In the genomic region with DNA sequence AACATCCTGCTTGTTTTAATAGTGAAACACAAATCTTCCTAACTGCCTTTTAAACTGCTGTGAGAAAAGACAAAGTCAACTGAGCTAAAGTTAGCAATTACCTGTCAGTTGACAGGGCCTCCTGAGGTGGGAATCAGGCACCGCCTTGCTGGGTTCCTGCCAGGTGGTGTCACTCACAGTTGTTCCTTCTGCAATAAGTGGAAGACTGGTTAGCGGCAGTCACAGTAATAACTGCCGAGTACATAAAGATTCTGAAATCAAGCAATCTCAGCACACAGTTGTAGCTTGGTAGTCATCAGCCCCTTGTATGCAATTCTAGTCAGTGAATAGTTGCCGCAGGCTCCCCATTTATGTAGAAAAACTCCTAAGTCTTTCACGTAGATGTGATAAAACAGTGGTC, we compare ENCODE assay signal across 22 mouse cellular contexts. TPM values are rescaled to one million over a fixed set of nuclear protein-coding genes. Genes with fewer than 3 reads are reported as not detected.
DNase-seq lines count a peak whose midpoint lies in the region; ATAC-seq and TF ChIP-seq lines count a peak whose summit lies in the region.
"Had no signal": no experiment of that assay in that cellular context is flagged by ENCODE, and none has a peak within 500 bp of the region (broad histone marks: within the 10 kb centered on the region; RNA-seq: fewer than 3 reads in every experiment).

No protein-coding gene starts in this region.

- no peak overlapping the region for H3K9ac ChIP-seq in liver, postnatal 0 days (replicated peaks)
- H3K9ac ChIP-seq: embryonic facial prominence, embryonic 13.5 days; limb, embryonic 12.5 days; midbrain, embryonic 12.5 days; neural tube, embryonic 15.5 days had no signal

- 0 out of 2 replicates have a peak, but pooled peaks cover 4% of the 10 kb centered on the region for H3K4me1 ChIP-seq in liver, postnatal 0 days (ENCODE audit: insufficient read depth)
- H3K4me1 ChIP-seq: embryonic facial prominence, embryonic 13.5 days; hindbrain, embryonic 10.5 days; limb, embryonic 12.5 days; midbrain, embryonic 12.5 days; neural tube, embryonic 15.5 days had no signal

- peak; percentile 16 for DNase-seq in gastrocnemius, adult 2 months
- DNase-seq in gastrocnemius, adult 8-10 months (ENCODE audit: low spot score in 2 of 2): no peak
- DNase-seq in lung, postnatal 36 days: peak; percentile 10
- no peak for DNase-seq in lung, postnatal 10 days
- peak; percentile 48 for DNase-seq in brain, embryonic 14.5 days (ENCODE audit: low read depth)
- peak; percentile 11 for DNase-seq in large intestine, adult 2 months (ENCODE audit: low read depth, low spot score)
- DNase-seq in ovary, adult 18-20 months (ENCODE audit: low spot score): no peak
- DNase-seq in liver, postnatal 0 days: no peak
- DNase-seq: cerebellum, adult 11-12 months; cerebellum, postnatal 25 days; embryo, embryonic 11 days; kidney, adult 9 months had no signal

- 47% methylated on average over 5 of the region's 5 CpGs for WGBS in large intestine, adult 2 months
- 77% methylated on average over 5 of the region's 5 CpGs for WGBS in liver, postnatal 0 days (ENCODE audit: insufficient replicate concordance)

- no peak for TF ChIP-seq CTCF in gastrocnemius, adult 2 months (IDR thresholded peaks at IDR 0.05)
- TF ChIP-seq CTCF in brain, embryonic 14.5 days (IDR thresholded peaks at IDR 0.05; ENCODE audit: borderline replicate concordance, extremely low read depth, insufficient read depth, insufficient read length): no peak
- TF ChIP-seq CTCF in liver, postnatal 0 days (IDR thresholded peaks at IDR 0.05; ENCODE audit: low read depth): no peak

- no peak overlapping the region for H3K4me2 ChIP-seq in liver, postnatal 0 days (ENCODE audit: low read depth, low read length)
- H3K4me2 ChIP-seq: embryonic facial prominence, embryonic 13.5 days; heart, embryonic 11.5 days; limb, embryonic 12.5 days; liver, embryonic 11.5 days; midbrain, embryonic 12.5 days; neural tube, embryonic 15.5 days had no signal

- H3K27me3 ChIP-seq in liver, postnatal 0 days (ENCODE audit: insufficient read depth, low read length): no peaks in the 10 kb centered on the region
- H3K27me3 ChIP-seq: embryonic facial prominence, embryonic 13.5 days; limb, embryonic 12.5 days; midbrain, embryonic 12.5 days; neural tube, embryonic 15.5 days had no signal

- H3K9me3 ChIP-seq in liver, postnatal 0 days (ENCODE audit: low read length): no peaks in the 10 kb centered on the region
- H3K9me3 ChIP-seq: embryonic facial prominence, embryonic 13.5 days; hindbrain, embryonic 10.5 days; limb, embryonic 12.5 days; midbrain, embryonic 12.5 days; neural tube, embryonic 15.5 days had no signal

- no peak overlapping the region for H3K27ac ChIP-seq in gastrocnemius, adult 2 months
- no peak overlapping the region for H3K27ac ChIP-seq in liver, postnatal 0 days (ENCODE audit: low read depth)
- H3K27ac ChIP-seq: embryonic facial prominence, embryonic 13.5 days; hindbrain, embryonic 10.5 days; limb, embryonic 12.5 days; midbrain, embryonic 12.5 days; neural tube, embryonic 15.5 days had no signal

- no peak for TF ChIP-seq POLR2A in brain, embryonic 14.5 days (IDR thresholded peaks at IDR 0.05; ENCODE audit: borderline replicate concordance, extremely low read depth, insufficient read depth, insufficient read length, poor library complexity, severe bottlenecking)

- H3K4me3 ChIP-seq in gastrocnemius, adult 2 months: no peak overlapping the region
- H3K4me3 ChIP-seq in liver, postnatal 0 days (ENCODE audit: low read depth, low read length): no peak overlapping the region
- H3K4me3 ChIP-seq: embryonic facial prominence, embryonic 13.5 days; erythroblast, embryonic 14.5 days; hindbrain, embryonic 10.5 days; limb, embryonic 12.5 days; midbrain, embryonic 12.5 days; neural tube, embryonic 15.5 days had no signal

- no peak for TF ChIP-seq EP300 in liver, postnatal 0 days (IDR thresholded peaks at IDR 0.05; ENCODE audit: low read depth)

- ATAC-seq in liver, postnatal 0 days: no peak
- ATAC-seq: hindbrain, embryonic 16.5 days; intestine, embryonic 16.5 days had no signal

- H3K36me3 ChIP-seq in liver, postnatal 0 days (replicated peaks; ENCODE audit: insufficient read depth, low read length): no peaks in the 10 kb centered on the region
- H3K36me3 ChIP-seq: embryonic facial prominence, embryonic 13.5 days; hindbrain, embryonic 10.5 days; limb, embryonic 12.5 days; midbrain, embryonic 12.5 days; neural tube, embryonic 15.5 days had no signal

- intact Hi-C loops in gastrocnemius, adult 2 months (cut with DNase I): no loop called here

RNA-seq across cellular contexts. Expression of gene Samsn1, which starts 44.3 kb away (rescaled TPM):
- under 1 TPM; 0.11 to 0.23 TPM for total RNA-seq in gastrocnemius, adult 2 months (2021)
- under 1 TPM in 1 of 4 experiments, not detected in 3; 0.20 TPM for total RNA-seq in gastrocnemius, adult 8-10 months (2022)
- 0.74 and 1.0 TPM in 2 replicates for polyA plus RNA-seq in brain, embryonic 14.5 days (2012; rRNA removed)
- polyA plus RNA-seq in large intestine, adult 2 months (2012; rRNA removed): 1.8 and 1.9 TPM in 2 replicates
- polyA plus RNA-seq in liver, postnatal 0 days (2015; fragmentation: Nextera tagmentation; extraction: Ambion mirVana): 9.0 and 10.1 TPM in 2 replicates
- polyA plus RNA-seq: erythroblast, embryonic 14.5 days had no signal

Comparison
In these comparisons a context has a peak if more than half of its experiments do, and no peak if none do; other contexts are left out.
1. DNase-seq: peak in gastrocnemius, adult 2 months (single experiment), lung, postnatal 36 days (single experiment), brain, embryonic 14.5 days (single experiment) and large intestine, adult 2 months (single experiment); none in gastrocnemius, adult 8-10 months (0 of 2), lung, postnatal 10 days (single experiment), ovary, adult 18-20 months (single experiment) and liver, postnatal 0 days (single experiment).